Mouse (Mus musculus): ENCODE measurements around the gene Gdpd5.
A peak's percentile ranks its signal among the peaks of the same experiment; 100 is the strongest.

Gdpd5 gene

DNA sequence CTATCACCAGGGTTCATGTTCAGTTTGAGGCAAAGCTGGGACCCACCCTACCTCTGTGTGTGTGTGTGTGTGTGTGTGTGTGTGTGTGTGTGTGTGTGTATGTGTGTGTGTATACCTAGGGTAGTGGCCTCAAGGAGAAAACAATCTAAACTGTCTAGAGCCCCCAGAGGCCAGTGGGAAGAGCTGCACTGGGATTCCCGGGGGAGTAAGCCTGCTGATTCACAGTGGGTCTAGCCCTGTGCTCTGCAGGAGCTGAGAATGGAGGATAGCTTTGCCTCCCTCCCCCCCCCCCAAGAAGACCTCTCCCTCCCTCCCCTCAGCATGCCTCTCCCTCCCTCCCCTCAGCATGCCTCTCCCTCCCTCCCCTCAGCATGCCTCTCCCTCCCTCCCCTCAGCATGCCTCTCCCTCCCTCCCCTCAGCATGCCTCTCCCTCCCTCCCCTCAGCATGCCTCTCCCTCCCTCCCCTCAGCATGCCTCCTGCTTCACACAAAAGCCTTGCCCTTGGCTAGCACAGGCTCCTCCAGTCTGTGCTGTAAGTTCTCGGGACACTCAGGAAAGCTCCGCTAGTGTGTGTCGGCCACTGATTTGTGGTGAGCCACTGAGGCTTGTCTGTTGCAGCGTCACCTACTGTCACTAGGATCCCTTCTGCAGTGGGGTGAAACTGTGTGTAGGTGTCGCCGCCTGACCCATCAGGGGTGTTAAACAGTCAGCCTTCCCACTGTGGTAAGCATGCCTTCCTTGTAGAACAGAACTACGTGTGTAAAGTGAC is 24.4 kb downstream of the Gdpd5 start:
- no peak for DNase-seq

DNA sequence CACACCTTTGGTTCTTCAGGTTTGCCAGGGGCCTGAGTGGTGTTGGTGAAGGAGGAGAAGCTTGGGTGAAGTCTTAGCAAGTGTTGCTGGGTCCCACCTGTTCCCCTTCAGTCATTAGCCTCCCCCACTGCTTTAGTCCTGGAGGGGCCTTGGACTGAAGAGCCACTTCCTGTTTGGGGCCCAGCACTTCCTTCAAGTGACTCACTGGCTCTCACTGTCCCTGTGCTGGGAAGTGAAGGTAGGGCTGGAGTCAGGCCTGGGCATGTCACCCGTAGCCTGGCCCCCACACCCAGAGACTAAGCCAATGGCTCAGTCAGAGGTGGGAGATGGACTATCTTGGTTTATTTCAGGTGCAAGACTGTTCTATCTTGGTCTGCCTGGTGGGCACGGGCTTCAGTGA is 26.4 kb downstream of the Gdpd5 start:
- DNase-seq = no peak

DNA sequence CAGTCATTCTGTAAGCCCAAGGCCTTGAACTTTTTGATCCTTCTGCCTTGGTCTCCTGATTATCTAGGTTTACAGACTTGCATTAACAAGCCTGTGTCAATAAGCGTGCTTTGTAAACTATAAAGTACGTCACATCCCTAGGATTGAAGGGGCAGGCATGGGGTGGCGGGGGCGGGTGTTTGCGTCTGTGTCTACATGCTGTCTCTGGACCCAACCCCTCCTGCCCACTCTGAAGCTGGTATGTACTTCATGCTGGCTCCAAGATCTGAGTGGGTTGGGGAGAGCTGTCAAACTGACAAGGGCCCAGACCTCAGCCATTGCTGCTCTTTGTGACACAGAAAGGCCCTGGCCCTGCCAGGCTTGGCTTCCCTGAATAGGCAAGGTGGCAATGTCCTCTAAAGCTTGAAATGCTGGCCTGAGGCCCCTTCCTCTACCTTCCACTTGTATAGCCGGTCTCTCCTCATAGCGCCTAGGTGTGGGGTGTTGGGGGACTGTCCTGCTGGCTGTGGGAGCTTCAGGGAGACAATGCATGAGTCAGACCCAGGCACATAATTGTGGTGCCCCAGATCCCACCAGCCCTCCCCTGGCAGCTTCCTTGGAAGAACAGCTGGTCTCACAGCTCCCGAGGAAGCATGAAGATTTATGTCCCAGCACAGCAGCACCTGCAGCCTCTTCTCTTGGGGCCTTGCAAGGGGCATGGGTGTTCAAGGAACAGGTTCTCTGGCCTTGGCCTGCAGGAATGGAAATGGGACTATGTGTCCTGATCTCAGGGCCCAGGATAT is 28.4 kb downstream of the Gdpd5 start:
- no peak for DNase-seq

DNA sequence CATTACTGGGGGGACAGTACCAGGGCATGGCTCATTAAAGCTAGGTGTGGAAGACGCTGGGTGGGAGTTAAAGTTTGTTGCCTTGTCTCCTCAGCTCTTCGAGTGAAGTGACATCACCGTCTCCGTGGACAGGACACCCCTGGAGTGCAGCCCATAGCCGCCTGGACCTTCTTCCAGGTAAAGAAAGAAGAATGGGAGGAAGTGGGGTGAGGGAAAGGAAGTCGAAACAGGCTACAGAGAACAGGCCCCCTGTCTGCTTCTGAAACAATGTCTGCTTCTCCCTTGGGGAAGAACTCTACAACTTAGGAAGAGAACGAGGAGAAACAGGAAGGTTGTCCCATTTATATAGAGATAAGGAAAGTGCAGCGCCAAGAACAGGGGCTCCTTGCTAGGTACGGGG is 29.1 kb downstream of the Gdpd5 start:
- no peak for DNase-seq

DNA sequence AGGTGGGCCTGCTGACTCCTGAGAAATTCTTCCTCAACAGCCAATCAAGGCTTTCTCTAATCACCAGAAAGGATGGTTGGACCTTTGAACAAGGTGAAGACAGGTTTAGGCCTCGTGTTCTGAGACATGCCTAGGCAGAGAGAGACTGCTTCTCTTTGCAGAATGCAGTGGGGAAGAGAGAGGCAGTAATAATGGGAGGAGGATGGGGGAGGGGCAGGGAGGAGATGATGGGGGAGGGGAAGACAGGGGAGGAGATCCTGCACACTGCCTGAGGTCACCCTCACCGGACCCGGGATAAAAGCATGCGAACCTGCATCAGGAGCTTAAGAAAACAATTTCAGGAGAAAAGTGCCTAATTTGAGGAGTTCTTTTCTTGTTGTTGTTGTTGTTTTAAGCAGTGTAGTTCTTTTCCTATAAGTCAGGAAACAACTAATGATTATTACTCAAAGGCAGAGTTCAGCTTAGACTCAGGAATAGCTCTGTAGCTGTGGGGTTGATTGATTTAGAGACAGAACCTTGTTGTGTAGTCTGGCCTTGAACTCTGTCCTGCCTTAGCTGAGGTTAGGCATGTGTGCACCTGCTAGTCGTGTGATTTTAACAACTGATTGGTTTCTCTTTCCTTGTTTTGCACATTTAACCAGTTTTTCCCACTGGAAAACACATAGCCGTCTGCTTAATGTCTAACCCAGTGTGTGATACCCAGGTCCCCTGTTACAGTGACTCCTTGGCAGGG is 30.0 kb downstream of the Gdpd5 start:
- DNase-seq = no peak

DNA sequence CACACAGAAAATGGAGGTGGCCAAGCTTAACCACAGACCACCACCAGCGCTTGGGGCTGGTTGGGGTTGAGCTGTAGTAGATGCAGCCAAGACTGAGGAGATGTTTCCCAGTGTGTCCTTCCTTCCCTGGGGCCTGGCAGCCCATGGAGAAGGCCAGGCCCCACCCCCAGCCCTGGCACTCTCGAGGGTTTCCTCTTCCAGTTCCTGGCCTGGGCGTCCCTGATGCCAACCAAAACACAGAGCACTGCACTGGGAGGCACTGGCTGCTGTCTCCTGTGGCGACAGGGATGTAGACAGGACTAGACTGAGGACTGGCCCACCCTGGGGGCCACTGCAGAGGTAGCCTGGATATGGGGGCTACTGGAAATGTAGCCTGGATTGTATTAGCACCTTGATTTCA is 33.8 kb downstream of the Gdpd5 start:
- peak; percentile 30 to 57 for DNase-seq

DNA sequence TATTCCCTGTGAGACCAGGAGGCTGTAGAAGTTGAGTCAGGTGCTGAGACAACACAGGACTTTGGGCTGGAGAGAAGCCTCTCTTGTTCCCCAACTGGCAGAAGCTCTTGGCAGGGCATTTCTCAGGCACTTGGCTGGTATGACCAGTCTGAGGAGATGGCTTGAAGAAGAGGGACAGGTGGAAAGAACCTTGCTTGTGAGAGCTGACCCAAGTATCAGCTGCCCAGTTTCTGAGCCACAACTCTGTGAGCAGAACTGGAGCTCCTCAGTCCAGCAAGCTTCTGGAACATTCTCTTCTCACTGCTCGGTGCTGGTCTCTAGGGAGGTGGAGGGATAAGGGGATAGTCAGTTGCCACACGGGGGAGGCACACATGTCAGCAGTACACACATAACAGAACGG is 38.1 kb downstream of the Gdpd5 start:
- DNase-seq = no peak

DNA sequence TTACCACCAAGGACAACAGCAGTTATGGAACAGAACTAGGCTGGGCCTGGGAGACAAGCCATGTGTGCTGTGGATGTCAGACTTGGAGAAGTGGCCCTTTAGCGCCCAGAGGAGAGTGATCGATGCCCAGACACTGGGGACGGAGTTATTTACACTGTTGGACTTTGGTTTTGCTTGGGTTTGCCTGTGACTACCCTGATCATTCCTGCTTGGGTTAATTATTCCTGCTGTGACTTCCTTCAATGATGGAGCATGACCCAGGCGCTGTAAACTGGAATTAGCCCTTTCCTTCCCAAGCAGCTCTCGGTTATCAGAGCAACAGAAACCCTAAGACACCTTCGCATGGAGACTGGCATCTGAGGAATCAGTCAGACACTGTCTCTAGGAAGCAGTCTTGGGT is 39.8 kb downstream of the Gdpd5 start:
- no peak for DNase-seq

DNA sequence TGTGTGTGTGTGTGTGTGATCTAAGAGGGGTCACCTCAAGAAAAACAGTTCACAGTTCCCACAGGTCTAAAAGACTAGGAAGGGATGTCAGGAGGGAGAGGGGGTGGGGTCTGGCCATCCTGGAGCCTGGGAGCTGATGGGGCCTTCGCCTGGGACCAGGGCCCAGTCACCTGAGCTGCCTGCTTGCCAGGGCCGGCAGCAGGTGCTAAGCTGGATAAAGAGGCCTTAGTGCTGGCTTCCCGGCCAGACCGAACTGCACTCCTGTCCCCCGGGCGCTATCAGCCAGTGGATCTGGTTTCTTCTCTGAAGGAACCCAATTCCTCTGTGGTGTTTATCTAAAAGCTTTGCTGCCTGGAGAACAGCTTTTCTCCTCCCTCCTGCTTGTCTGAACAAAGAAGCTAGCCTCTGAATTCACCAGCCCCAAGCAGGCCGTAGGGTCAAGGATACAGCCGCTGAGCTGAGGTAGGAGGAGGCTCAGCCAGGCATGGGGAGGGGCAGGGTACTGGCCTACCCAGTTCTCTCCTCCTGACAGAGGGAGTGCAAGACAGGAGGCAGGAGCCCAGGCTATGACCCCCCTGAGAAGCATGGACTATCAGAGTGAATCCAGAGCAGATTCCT is 43.4 kb downstream of the Gdpd5 start:
- peak; percentile 34 to 46 for DNase-seq

DNA sequence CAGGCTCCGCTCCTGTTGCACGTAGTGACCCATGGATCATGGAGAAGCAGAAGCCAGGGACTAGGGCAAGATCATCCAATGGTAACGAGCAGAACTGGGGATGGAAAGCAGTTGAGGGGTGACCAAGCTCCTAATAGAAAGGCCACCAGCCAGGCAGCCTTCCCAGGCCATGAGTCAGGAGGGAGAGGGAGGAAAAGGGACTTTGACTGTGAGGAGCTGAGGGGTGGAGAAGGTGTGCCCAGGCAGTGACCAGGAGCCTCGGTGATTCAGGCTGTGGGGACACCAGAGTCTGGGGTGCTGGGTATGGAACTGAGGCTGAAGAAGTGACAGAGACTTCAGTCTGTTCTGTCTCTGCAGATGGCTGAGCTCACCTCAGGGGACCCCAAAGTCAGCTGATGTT is 44.5 kb downstream of the Gdpd5 start:
- no peak for DNase-seq

DNA sequence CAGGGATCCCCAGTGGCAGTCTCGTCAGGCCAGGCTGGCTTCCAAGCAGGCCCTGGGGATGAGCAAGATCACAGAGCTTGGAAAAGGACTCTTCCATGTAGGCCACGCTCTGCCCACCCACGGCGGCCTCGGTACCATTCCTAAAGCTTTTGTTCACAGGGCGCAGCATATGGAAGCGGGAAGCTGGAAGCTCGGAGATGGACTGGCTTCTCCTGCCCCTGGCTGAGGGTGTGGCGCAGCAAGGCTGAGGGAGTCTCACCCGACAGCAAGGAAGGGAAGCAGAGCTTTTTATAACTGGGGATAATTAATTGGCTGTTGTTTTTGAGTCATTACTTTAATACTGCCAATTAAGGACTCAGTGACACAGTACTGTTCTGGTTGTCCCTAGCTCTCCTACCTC is 45.8 kb downstream of the Gdpd5 start:
- peak in 1 of 2 experiments; percentile 33 for DNase-seq

DNA sequence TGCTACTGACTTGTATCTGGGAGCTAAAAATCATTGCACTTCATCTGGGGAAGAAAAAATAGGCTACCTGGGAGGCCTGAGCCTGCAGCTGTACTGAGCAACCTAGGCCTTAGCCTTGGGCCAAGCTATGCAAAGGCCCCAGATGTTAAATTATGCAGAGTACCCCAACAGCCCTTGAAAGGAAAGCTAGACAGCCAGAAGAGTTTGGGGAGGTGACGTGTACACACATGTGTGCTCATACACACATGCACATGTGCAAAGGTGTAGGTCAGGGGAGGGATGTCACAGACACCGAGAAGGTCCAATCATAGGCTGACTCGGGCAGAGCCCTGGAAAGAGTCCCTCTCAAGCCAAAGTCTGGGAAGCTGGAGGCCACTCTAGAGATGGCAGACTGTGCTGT is 46.8 kb downstream of the Gdpd5 start:
- no peak for DNase-seq

DNA sequence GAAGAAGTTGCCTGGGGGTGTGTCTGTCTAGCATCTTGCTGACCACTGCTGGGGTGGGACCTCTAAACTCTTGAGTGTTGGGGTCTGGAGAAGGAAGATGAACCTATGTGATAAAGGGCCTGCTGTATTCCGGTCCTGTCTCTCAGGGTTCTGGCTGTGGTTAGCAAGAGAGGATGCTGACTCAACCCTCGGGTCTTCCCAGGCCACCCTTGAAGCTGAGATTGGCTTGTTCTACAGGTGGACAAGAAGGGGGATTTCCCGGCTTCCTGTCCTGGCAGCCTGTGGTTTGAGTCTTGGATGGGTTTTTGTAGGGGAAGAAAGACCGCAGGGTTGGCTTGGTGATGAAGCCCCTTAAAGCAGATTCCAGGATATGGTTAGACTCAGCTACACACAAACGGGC is 47.6 kb downstream of the Gdpd5 start:
- no peak for DNase-seq

DNA sequence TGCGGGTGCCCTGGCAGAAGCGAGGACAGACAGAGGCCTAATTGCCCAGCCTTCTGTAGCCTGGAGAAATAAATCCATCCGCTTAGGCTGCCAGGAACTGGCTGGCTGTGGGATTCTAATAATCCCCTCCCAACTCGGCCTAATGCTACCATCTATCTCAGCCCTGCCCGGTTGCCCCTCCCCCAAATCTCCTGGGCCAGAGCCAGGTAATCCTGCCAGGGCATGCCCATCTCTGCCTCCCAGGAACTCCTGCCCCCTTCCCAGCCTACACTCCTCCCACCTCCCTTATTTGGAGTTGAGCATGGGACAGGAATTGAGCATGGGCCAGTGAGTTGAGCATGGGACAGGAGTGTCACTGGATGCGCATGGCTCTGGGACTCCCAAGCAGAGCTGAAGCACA is 48.6 kb downstream of the Gdpd5 start:
- DNase-seq = peak; percentile 83 to 90

DNA sequence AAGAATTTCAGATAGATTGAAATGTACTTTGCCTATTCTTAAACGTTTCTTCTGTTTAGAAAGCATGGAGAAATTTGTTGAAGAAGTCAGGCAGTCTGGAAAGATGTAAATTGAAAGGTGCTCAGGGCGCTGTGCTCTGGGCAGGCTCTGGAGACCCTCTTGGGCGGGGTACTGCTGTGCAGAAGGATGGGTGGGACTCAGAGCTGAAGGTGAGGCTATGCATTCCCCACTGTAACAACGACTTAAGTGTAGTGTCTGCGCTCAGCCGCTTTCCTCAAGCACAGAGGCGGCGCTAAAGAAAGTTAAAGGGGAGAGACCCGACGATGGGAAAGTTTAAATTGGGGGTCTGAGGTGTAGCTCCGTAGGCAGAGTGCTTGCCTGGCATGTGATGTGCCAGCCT is 49.0 kb downstream of the Gdpd5 start:
- no peak for DNase-seq

DNA sequence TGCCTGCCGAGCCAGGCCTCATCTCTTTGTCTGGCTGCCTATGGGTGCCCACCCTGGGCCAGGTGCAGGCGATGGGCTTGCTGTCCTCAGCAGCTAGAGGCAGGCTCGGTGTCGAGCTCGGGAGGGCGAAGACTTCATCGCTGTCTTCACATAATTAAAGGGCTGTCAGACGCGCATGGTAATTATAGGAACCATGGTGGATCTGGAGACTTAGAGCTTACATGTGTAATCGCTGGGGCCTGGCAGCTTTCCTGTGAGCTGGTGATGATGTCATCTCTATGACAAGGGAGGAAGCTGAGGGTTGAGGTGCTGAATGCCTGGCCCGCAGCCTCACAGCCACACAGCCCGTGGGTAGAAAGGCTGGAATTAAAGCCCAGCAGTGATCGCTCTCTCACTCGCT is 51.0 kb downstream of the Gdpd5 start:
- peak; percentile 55 to 56 for DNase-seq

DNA sequence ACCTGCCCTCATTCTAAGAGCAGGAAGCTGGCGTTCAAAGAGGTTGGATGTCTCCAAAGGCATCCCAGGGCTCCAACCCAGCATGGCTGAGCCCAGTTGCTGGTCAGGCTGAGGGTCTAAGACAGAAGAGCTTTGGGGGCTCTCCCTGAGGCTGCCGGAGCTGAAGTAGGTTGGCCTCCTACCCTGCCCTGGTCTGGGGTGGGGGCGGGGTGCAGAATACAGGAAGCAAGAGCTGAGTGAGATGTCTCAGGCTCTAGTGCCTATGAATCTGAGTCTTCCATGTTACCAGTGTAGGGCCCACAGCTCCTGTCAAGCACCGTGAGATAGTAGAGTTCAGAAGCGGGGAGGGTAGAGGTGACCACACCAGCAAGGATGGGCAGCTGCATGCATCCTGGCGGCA is 51.6 kb downstream of the Gdpd5 start:
- no peak for DNase-seq

DNA sequence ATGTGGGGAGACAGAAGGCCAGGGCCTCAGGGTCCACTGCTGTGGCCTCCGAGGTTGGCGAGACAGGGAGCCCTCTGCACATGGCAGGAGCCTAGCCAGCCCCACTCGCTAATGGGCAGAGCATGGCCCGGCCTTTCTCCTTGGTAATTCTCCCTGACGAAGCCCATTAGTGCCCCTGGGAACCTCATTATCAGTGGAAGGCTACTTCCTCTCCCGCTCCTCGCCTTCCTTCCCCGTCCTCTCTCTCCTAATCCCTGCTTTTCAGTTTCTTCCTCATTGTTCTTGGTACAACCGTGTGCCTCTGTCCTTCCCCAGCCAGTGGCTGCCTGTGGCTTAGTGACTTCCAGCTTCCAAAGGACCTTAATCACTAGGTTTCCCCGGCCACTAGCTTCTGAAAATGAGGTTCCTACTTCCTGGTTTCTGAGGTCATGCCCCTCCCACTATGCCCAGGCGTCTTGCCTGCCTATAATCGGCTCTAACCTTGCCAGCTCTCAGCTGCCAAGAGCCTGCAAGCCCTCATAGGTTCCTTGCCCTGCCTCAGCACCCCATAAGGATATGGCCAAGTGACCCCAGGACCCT is 53.5 kb downstream of the Gdpd5 start:
- no peak for DNase-seq

DNA sequence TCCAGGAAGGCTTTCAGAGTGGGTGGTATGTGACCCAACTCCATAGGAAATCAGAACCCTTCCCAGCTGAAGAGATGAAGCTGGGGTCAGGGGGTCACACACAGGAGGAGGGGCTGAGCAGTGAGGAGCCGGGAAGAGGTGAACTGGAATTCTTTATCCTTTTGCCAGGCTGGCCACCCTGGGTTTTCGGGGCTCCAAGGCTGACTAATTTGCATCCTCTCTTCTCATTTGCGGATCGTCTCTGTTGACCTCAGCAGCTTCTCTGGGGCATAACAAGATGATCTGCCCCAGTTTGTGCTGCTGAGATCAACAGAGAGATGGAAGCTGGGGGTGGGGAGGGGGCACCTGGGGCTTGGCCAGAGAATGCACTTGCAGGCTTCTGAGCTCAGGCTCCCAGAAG is 55.3 kb downstream of the Gdpd5 start:
- no peak for DNase-seq

DNA sequence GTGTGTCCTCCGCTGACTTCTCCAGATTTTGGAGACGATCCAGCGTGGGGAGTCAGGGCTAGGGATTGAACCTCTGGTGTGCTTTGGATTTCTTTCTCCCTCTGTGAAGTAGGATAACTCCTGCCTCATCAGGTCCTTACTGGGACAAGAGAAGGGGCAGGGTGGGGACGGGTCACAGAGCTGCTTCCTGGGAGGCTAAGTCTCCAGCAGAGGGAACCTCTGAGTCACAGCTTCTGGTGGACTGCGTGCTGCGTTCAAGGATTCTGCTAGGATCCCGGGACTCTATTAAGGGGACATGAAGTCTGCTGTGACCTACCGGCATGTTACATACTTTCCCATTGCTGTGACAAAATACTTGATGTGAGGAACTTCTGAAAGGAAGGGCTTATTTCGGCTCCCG is 57.7 kb downstream of the Gdpd5 start:
- no peak for DNase-seq

DNA sequence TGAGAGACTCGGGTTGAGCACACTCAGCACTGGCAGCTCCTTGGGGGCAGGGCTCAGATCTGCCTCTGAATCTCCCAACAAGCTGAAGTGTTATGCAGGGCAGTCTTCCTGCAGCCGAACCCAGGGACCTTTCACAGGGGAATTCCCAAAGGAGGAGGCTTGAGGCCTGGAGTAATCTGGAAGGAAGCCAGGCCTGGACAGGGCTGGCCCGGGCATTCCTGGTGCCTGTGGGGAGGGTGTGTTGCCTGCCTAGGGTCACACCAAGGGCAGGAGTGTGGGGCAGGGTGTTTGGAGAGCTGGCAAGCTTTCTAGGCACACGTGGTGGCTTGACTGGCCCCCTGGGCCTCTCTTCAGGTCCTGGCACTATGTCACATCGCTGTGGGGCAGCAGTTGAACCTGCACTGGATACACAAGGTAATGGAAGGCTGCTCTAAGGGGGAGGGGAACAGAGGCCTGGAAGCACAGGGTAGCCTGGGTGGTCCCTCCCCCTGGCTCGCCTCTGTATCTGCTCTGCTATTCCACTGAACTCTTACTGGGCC is 60.4 kb downstream of the Gdpd5 start:
- DNase-seq = no peak

DNA sequence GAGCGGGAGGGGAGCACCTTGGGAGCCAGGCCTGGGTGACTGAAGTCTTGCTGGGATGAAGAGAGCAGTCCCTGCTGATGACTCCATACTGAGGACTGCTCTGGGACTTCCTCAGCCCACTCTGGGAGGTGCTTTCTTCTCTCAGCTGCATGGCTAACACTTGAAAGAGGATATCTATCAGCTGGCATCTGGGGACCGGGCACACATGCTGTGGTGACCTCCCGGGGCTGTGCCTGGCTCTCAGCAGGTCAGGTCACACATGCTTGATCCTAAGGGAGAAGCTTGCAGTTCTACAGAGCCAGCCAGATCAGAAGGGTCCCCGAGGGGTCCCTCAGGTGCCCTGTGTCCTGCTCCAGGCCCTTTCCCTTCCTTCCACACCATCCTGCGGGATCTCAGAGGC is 62.0 kb downstream of the Gdpd5 start:
- DNase-seq = no peak

DNA sequence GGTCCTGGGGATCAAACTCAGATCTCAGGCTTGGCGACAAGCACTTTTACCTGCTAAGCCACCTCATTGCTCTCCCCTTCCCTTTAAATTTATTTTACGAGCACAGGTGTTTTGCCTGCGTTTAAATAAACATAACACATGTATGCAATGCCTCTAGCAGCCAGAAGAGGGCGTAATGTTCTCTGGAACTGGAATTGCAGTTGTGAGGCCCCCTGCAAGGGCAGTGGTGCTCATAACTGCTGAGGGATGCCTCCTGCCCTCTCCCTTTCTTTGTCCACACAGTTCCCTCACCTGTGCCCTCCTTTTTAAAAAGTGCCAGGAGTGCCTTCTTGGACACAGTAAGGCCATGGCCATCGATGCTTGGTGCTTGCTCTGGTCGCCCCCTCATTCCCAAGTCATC is 62.8 kb downstream of the Gdpd5 start:
- DNase-seq = no peak

All from cerebellum, postnatal 10 days (tissue).